Mouse (Mus musculus) ES-Bruce4 (cell line): ENCODE data around the gene Brip1. TPM values are rescaled to one million over a fixed set of nuclear protein-coding genes. Genes with fewer than 3 reads are reported as not detected.

ENCODE experiments used
- H3K27ac ChIP-seq: 2 replicates; pipeline ENCODE4 v1.5.1; 2012; ENCODE audit warnings: low read length, inconsistent platforms; ENCODE audit not compliant: insufficient read depth
- H3K27me3 ChIP-seq: 2 replicates; pipeline ENCODE4 v1.6.1; 2012; ENCODE audit warnings: mild to moderate bottlenecking, low read length, inconsistent platforms; ENCODE audit not compliant: control insufficient read depth, poor library complexity, insufficient read depth, severe bottlenecking
- H3K36me3 ChIP-seq: 2 replicates; pipeline ENCODE4 v1.6.1; 2012; ENCODE audit warnings: inconsistent platforms, mild to moderate bottlenecking, low read length, moderate library complexity; ENCODE audit not compliant: control insufficient read depth, poor library complexity, insufficient read depth, severe bottlenecking
- H3K4me1 ChIP-seq: one replicate; pipeline ENCODE4 v1.8.1; 2011; ENCODE audit warnings: low read length; ENCODE audit not compliant: control insufficient read depth, insufficient read depth
- H3K4me3 ChIP-seq: 2 replicates; pipeline ENCODE4 v1.5.1; 2011; ENCODE audit warnings: low read depth, mild to moderate bottlenecking, low read length
- H3K9ac ChIP-seq: 2 replicates; pipeline ENCODE4 v1.6.1; 2012; ENCODE audit warnings: low read depth, mild to moderate bottlenecking, inconsistent platforms; ENCODE audit not compliant: poor library complexity, severe bottlenecking
- H3K9me3 ChIP-seq: replicated peaks from 2 replicates; pipeline ENCODE4 v1.6.1; 2012; ENCODE audit warnings: mild to moderate bottlenecking, low read length, inconsistent platforms; ENCODE audit not compliant: control insufficient read depth, poor library complexity, insufficient read depth, severe bottlenecking
- CTCF ChIP-seq: IDR thresholded peaks from one replicate; pipeline ENCODE4 v1.8.1; 2011; ENCODE audit warnings: low read depth, low read length
- EP300 ChIP-seq: IDR thresholded peaks from 2 replicates; pipeline ENCODE4 v1.6.1; 2011; ENCODE audit warnings: low read depth, low read length; ENCODE audit not compliant: insufficient read depth
- POLR2A ChIP-seq: IDR thresholded peaks from one replicate; pipeline ENCODE4 v1.8.1; 2011; ENCODE audit warnings: low read length; ENCODE audit not compliant: insufficient read depth
- polyA plus RNA-seq: library from polyadenylated mRNA; stranded (reverse); fragments of >200 nt; gene quantifications from 2 replicates; pipeline ENCODE4 v1.2.4, GENCODE M21; 2011; ENCODE audit warnings: low read depth; ENCODE audit not compliant: missing spikeins, insufficient read depth, insufficient read length

The Brip1 gene
- polyA plus RNA-seq, 1 experiment, result 17.6 TPM

- Histone ChIP-seq H3K27me3 (no peaks in the 10 kb centered on the region), H3K4me3 (no peak overlapping the region), H3K9me3 (no peaks in the 10 kb centered on the region), H3K4me1 (no peaks in the 10 kb centered on the region), H3K9ac (no peak overlapping the region), H3K27ac (no peak overlapping the region), H3K36me3 (no peaks in the 10 kb centered on the region; the same call in 1 of the 2 replicates)
- TF ChIP-seq CTCF, result peak; percentile 32
- TF ChIP-seq EP300, result no peak
Observed at GRCm38 (mm10) chr11:86075371-86075770, 125.6 kb downstream of the Brip1 start.

- Histone ChIP-seq H3K4me3 (no peak overlapping the region), H3K9me3 (no peaks in the 10 kb centered on the region), H3K36me3 (no peaks in the 10 kb centered on the region), H3K27me3 (no peaks in the 10 kb centered on the region), H3K4me1 (no peaks in the 10 kb centered on the region), H3K27ac (no peak overlapping the region), H3K9ac (no peak overlapping the region)
- TF ChIP-seq EP300 (no peak), CTCF (no peak), POLR2A (no peak)
Observed at GRCm38 (mm10) chr11:86068651-86069050, 132.3 kb downstream of the Brip1 start.

GRCm38 (mm10) chr11:86067154-86067553 is 133.8 kb downstream of the Brip1 start:
- Histone ChIP-seq H3K27ac (no peak overlapping the region), H3K9ac (no peak overlapping the region), H3K9me3 (no peaks in the 10 kb centered on the region), H3K4me3 (no peak overlapping the region), H3K4me1 (no peaks in the 10 kb centered on the region), H3K36me3 (no peaks in the 10 kb centered on the region), H3K27me3 (no peaks in the 10 kb centered on the region)
- no peak for TF ChIP-seq POLR2A
- no peak for TF ChIP-seq CTCF
- TF ChIP-seq EP300, result no peak

- no peaks in the 10 kb centered on the region for H3K9me3 ChIP-seq
- H3K27me3 ChIP-seq, result no peaks in the 10 kb centered on the region
- TF ChIP-seq CTCF (no peak), POLR2A (no peak), EP300 (no peak)
Observed at GRCm38 (mm10) chr11:86064881-86065280, 136.1 kb downstream of the Brip1 start.

GRCm38 (mm10) chr11:86061243-86061642 is 139.8 kb downstream of the Brip1 start:
- no peak for TF ChIP-seq POLR2A
- H3K36me3 ChIP-seq, result peaks cover 4% of the 10 kb centered on the region; the same call in 1 of the 2 replicates
- H3K4me1 ChIP-seq, result no peaks in the 10 kb centered on the region
- H3K9me3 ChIP-seq, result no peaks in the 10 kb centered on the region
- no peaks in the 10 kb centered on the region for H3K27me3 ChIP-seq
- no peak overlapping the region for H3K9ac ChIP-seq
- no peak overlapping the region for H3K4me3 ChIP-seq
- H3K27ac ChIP-seq, result no peak overlapping the region

More at GRCm38 (mm10) chr11:86064881-86065280, 136.1 kb downstream of the Brip1 start:
- peaks cover 4% of the 10 kb centered on the region; the same call in 1 of the 2 replicates for H3K36me3 ChIP-seq
- no peaks in the 10 kb centered on the region for H3K4me1 ChIP-seq
- H3K27ac ChIP-seq, result no peak overlapping the region
- H3K4me3 ChIP-seq, result no peak overlapping the region
- H3K9ac ChIP-seq, result no peak overlapping the region

GRCm38 (mm10) chr11:86059123-86059522 is 141.9 kb downstream of the Brip1 start:
- Histone ChIP-seq H3K27ac (no peak overlapping the region), H3K9me3 (no peaks in the 10 kb centered on the region), H3K27me3 (no peaks in the 10 kb centered on the region), H3K36me3 (peaks cover 4% of the 10 kb centered on the region; the same call in 1 of the 2 replicates), H3K9ac (no peak overlapping the region), H3K4me1 (no peaks in the 10 kb centered on the region), H3K4me3 (no peak overlapping the region)
- TF ChIP-seq EP300 (no peak), POLR2A (no peak), CTCF (no peak)
